ENCODE assay signal across 9 mouse cellular contexts in genomic region chr7:80680218-80680847, GRCm38 (mm10). TPM values are rescaled to one million over a fixed set of nuclear protein-coding genes. Genes with fewer than 3 reads are reported as not detected.
DNase-seq lines count a peak whose midpoint lies in the region; ATAC-seq and TF ChIP-seq lines count a peak whose summit lies in the region.
"Had no signal": no experiment of that assay in that cellular context is flagged by ENCODE, and none has a peak within 500 bp of the region (broad histone marks: within the 10 kb centered on the region; RNA-seq: fewer than 3 reads in every experiment).

No protein-coding gene starts in this region.

- H3K27ac ChIP-seq in heart, postnatal 0 days (ENCODE audit: low read depth): peak overlapping the region; percentile 61
- H3K27ac ChIP-seq in hindbrain, embryonic 16.5 days (ENCODE audit: low read depth, low read length): no peak overlapping the region
- H3K27ac ChIP-seq in neural tube, embryonic 13.5 days (replicated peaks): peak overlapping the region; percentile 10; the same call in 1 of the 2 replicates

- no peaks in the 10 kb centered on the region for H3K9me3 ChIP-seq in heart, postnatal 0 days (replicated peaks; ENCODE audit: control insufficient read depth, low read length)
- H3K9me3 ChIP-seq in hindbrain, embryonic 16.5 days (ENCODE audit: control insufficient read depth, low read length): no peaks in the 10 kb centered on the region
- no peaks in the 10 kb centered on the region for H3K9me3 ChIP-seq in neural tube, embryonic 13.5 days

- peaks cover 18% of the 10 kb centered on the region for H3K36me3 ChIP-seq in heart, postnatal 0 days (replicated peaks; ENCODE audit: control insufficient read depth, insufficient read depth, low read length)
- peaks cover 2% of the 10 kb centered on the region; the same call in 1 of the 2 replicates for H3K36me3 ChIP-seq in hindbrain, embryonic 16.5 days (ENCODE audit: control insufficient read depth, insufficient read depth, low read length)
- no peaks in the 10 kb centered on the region for H3K36me3 ChIP-seq in neural tube, embryonic 13.5 days

- 18% methylated on average over 12 of the region's 12 CpGs for WGBS in heart, postnatal 0 days
- 26% methylated on average over 12 of the region's 12 CpGs for WGBS in hindbrain, embryonic 16.5 days
- WGBS in neural tube, embryonic 13.5 days: 27% methylated on average over 12 of the region's 12 CpGs

- TF ChIP-seq EP300 in heart, postnatal 0 days (IDR thresholded peaks at IDR 0.05; ENCODE audit: low read depth): no peak

- H3K4me1 ChIP-seq in heart, postnatal 0 days (ENCODE audit: control insufficient read depth, insufficient read depth): peaks cover 17% of the 10 kb centered on the region
- peaks cover 5% of the 10 kb centered on the region for H3K4me1 ChIP-seq in hindbrain, embryonic 16.5 days (ENCODE audit: control insufficient read depth, insufficient read depth, low read depth, low read length)
- peaks cover 14% of the 10 kb centered on the region for H3K4me1 ChIP-seq in neural tube, embryonic 13.5 days (replicated peaks)

- peak overlapping the region; percentile 47 for H3K4me2 ChIP-seq in heart, postnatal 0 days (ENCODE audit: low read depth, low read length)
- no peak overlapping the region for H3K4me2 ChIP-seq in hindbrain, embryonic 16.5 days (ENCODE audit: low read length)
- H3K4me2 ChIP-seq in neural tube, embryonic 13.5 days: no peak overlapping the region

- peak overlapping the region; percentile 20; the same call in 1 of the 2 replicates for H3K4me3 ChIP-seq in heart, postnatal 0 days (ENCODE audit: low read depth, low read length)
- H3K4me3 ChIP-seq in hindbrain, embryonic 16.5 days (ENCODE audit: low read length): no peak overlapping the region
- H3K4me3 ChIP-seq in neural tube, embryonic 13.5 days: no peak overlapping the region

- no peak for TF ChIP-seq CTCF in heart, postnatal 0 days (IDR thresholded peaks at IDR 0.05; ENCODE audit: low read depth)

- DNase-seq in heart, postnatal 0 days (ENCODE audit: low spot score): no peak
- DNase-seq in heart, postnatal 14 days: no peak
- DNase-seq in T-cell, adult 2 months (ENCODE audit: low spot score): peak; percentile 70
- no peak for DNase-seq in urinary bladder, postnatal 4 days (ENCODE audit: low spot score in 2 of 2)
- no peak for DNase-seq in lung, postnatal 25 days (ENCODE audit: low spot score)
- no peak for DNase-seq in urinary bladder, postnatal 10 days (ENCODE audit: low spot score)
- DNase-seq: lung, adult 18-20 months had no signal

- ATAC-seq in heart, postnatal 0 days (ENCODE audit: insufficient read depth, low read depth): no peak
- ATAC-seq in hindbrain, embryonic 16.5 days: peak; percentile 45; the same call in 1 of the 2 replicates
- no peak for ATAC-seq in neural tube, embryonic 13.5 days (ENCODE audit: low read depth)

- intact Hi-C loops in heart, postnatal 14 days (cut with DNase I): loop anchor here (10.0 kb wide), 1 partner anchor 296 kb away; the partner anchor contains the start of gene Fes

- no peaks in the 10 kb centered on the region for H3K27me3 ChIP-seq in heart, postnatal 0 days (ENCODE audit: control insufficient read depth, insufficient read depth, low read length)
- H3K27me3 ChIP-seq in hindbrain, embryonic 16.5 days (replicated peaks; ENCODE audit: control insufficient read depth, insufficient read depth, low read length): no peaks in the 10 kb centered on the region
- no peaks in the 10 kb centered on the region for H3K27me3 ChIP-seq in neural tube, embryonic 13.5 days

- H3K9ac ChIP-seq in heart, postnatal 0 days (replicated peaks; ENCODE audit: low read depth, low read length): no peak overlapping the region
- no peak overlapping the region for H3K9ac ChIP-seq in hindbrain, embryonic 16.5 days (ENCODE audit: low read depth, low read length)
- H3K9ac ChIP-seq in neural tube, embryonic 13.5 days: no peak overlapping the region

RNA-seq across cellular contexts. Expression of gene Crtc3, which starts 8.3 kb away (rescaled TPM):
- 9.4 and 24.9 TPM in 2 replicates for total RNA-seq in heart, postnatal 0 days (2014; rRNA removed; ENCODE audit: low replicate concordance)
- polyA plus RNA-seq in heart, postnatal 0 days (2015; fragmentation: Nextera tagmentation; extraction: Ambion mirVana): 10.5 and 11.4 TPM in 2 replicates
- total RNA-seq in heart, postnatal 14 days (2021): 10 to 100 TPM; 16.2 to 20.1 TPM
- 14.2 and 16.1 TPM in 2 replicates for polyA plus RNA-seq in hindbrain, embryonic 16.5 days (2015; fragmentation: Nextera tagmentation; extraction: Ambion mirVana)
- polyA plus RNA-seq in neural tube, embryonic 13.5 days (2015; fragmentation: Nextera tagmentation; extraction: Ambion mirVana): 17.3 and 18.6 TPM in 2 replicates
